Mouse (Mus musculus): Measurements from ENCODE around the gene Tspear.
A peak's percentile ranks its signal among the peaks of the same experiment; 100 is the strongest.
"Not testable (repeated sequence)": the region's sequence is repeated elsewhere in the genome, so short reads cannot be mapped to it uniquely, and the experiment has no call there.

Tspear gene

DNA sequence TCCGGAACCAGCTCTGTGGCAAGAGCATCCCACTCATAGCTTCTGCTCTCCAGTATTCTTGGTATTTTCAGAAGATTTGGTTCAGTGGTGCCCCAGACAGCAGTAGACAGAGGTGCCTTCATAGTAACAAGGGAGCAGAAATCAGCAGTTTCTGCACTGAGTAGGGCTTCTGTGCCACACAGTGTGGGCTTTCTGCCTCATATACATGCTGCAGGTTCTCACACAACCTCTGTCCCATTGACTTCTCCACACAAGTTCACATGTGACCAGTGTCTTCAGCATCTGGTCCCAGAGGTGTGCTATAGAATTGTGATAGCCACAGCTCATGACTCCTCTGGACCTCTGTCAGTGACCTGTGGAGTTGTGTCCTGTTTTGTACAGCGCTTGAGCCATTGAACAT lies 102.3 kb downstream of the Tspear start:
- no peak for DNase-seq (ENCODE audit: low spot score)

DNA sequence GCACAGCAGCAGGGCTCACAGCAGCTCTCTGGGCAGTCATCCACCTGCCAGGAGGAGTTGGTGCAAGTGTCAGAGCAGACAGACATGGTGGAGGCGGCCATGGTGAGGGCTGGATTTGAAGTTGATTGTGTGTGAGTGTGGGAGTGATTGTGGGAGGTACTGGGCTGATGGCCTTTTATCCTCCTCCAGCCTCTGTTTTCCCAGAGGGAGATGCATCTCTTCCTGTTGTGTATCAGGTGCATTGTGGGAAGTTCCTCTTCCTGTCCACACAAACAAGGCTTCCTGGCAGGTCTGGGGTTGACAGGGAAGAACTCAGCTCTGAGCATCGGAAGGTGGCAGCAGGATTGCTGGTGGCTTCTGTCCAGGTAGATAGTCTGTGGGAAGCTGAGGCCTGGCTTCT lies 108.6 kb downstream of the Tspear start, which contains the start of gene Gm9639:
Gene Gm9639 (minus strand): TSS at position 101 of the 400 bp plus-strand sequence.
- DNase-seq (ENCODE audit: low spot score) = no peak

GRCm38 (mm10) chr10:77797677-77798076 lies 111.3 kb downstream of the Tspear start:
- DNase-seq (ENCODE audit: low spot score) = no peak

GRCm38 (mm10) chr10:77798164-77798920 lies 112.0 kb downstream of the Tspear start:
- DNase-seq (ENCODE audit: low spot score) = not testable (repeated sequence)

GRCm38 (mm10) chr10:77798921-77799508 lies 112.6 kb downstream of the Tspear start, which contains the start of gene Gm19668:
Gene Gm19668, minus strand, starts transcription at chr10:77799133.
- DNase-seq (ENCODE audit: low spot score) = no peak

- DNase-seq (ENCODE audit: low spot score) = no peak
Observed at GRCm38 (mm10) chr10:77804095-77804494, 117.7 kb downstream of the Tspear start.

DNA sequence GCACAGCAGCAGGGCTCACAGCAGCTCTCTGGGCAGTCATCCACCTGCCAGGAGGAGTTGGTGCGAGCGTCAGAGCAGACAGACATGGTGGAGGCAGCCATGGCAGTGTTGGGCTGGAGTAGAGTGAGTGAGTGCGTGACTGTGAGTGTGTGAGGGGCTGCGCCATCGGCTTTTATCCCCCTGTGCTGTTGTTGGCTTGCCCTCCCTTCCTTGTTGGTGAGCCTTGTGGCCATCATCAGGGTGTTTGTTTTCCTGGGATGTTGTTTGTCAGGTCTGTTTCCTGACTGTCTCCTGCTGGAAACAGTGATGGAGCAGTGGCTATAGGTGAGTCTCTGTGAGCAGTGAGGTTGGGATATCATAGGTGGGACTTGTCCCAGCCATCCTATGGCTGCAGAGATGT lies 125.4 kb downstream of the Tspear start, which contains the start of gene Gm9507:
Gene Gm9507 (minus strand): TSS at position 101 of the 400 bp plus-strand sequence.
- DNase-seq (ENCODE audit: low spot score) = no peak

- no peak for DNase-seq (ENCODE audit: low spot score)
Observed at GRCm38 (mm10) chr10:77814382-77814781, 128.0 kb downstream of the Tspear start, which contains the start of gene Gm2696. Gene Gm2696, plus strand, starts transcription at chr10:77814682.

DNA sequence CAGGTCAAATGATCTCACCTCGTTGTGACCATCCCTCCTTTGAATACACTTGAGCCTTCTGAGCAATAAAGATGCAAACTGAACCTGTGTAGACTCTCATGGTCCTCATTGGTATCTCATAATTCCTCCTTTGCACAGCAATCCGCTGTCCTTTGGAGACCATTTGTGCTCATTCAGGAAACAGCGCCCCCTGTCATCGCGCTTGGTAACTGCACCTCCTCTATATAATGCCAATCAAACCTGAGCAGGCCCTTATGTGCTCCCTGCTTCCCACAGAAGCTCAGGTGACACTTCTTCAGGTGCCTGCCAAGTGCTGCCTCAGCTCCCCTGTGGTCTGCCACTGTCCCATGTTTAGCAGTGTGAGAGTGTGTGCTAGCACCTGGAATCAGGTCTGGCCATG lies 129.1 kb downstream of the Tspear start:
- DNase-seq (ENCODE audit: low spot score) = peak; percentile 2

GRCm38 (mm10) chr10:77818523-77818922 lies 132.2 kb downstream of the Tspear start:
- DNase-seq (ENCODE audit: low spot score) = no peak

- DNase-seq (ENCODE audit: low spot score) = no peak
Observed at GRCm38 (mm10) chr10:77819203-77819602, 132.8 kb downstream of the Tspear start.

DNA sequence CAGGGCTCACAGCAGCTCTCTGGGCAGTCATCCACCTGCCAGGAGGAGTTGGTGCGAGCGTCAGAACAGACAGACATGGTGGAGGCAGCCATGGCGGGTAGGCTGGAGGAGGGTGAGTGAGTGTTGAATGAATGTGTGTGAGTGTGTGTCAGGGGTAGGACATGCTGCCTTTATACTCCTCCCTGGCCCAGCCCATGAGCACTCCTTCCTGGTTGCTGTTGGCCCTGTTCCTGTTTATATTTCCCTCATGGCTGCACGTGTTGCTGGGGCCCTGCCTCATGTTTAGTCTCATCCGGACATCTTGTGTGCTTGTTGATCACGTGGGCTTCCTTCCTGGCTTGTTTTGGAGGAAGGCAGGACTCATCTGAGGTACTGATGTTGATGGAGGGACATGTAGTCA lies 140.6 kb downstream of the Tspear start, which contains the start of gene Krtap10-4:
Gene Krtap10-4 (minus strand): TSS at position 145 of the 400 bp plus-strand sequence.
- DNase-seq (ENCODE audit: low spot score) = no peak

DNA sequence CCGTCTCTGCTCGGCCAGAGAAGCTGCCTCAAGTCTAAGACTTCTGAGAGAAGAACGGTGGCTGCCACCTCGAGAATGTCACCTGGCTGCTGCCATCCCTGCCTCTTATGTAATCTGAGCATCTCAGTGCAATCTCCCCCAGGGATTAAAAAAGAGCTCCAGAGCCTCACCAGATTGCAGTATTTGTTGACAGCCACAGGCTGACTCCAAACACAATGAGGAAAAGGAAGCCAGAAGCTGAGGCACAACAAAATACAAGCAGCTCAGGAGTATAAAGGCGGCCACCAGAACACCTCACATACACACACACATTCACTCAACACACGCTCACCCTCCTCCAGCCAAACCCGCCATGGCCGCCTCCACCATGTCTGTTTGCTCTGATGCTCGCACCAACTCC lies 149.3 kb downstream of the Tspear start, which contains the start of gene Krtap10-10:
Gene Krtap10-10 (plus strand): TSS at position 301 of the 400 bp plus-strand sequence.
- no peak for DNase-seq (ENCODE audit: low spot score)

GRCm38 (mm10) chr10:77839006-77839405 lies 152.6 kb downstream of the Tspear start:
- no peak for DNase-seq (ENCODE audit: low spot score)

DNA sequence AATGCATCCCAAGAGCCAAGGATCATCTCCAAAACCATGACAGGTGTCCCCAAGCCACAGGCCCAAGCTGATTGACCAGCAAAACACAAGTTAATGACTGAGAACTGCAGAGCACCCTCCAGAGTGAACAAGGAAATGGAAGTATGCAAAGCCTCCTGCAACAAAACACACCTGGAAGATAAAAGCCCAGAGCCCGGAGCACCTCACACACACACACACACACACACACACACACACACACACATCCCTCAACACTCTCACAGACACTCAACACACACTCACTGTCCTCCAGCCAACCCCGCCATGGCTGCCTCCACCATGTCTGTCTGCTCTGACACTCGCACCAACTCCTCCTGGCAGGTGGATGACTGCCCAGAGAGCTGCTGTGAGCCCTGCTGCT lies 160.1 kb downstream of the Tspear start, which contains the start of gene Gm36176:
Gene Gm36176 (plus strand): TSS at position 301 of the 400 bp plus-strand sequence.
- DNase-seq (ENCODE audit: low spot score) = no peak

GRCm38 (mm10) chr10:77846961-77847360 lies 160.6 kb downstream of the Tspear start:
- no peak for DNase-seq (ENCODE audit: low spot score)

- no peak for DNase-seq (ENCODE audit: low spot score)
Observed at GRCm38 (mm10) chr10:77847538-77847937, 161.2 kb downstream of the Tspear start.

GRCm38 (mm10) chr10:77852559-77852958 lies 166.2 kb downstream of the Tspear start, which contains the start of gene Gm10318:
Gene Gm10318, plus strand, starts transcription at chr10:77852859.
- DNase-seq (ENCODE audit: low spot score) = no peak

DNA sequence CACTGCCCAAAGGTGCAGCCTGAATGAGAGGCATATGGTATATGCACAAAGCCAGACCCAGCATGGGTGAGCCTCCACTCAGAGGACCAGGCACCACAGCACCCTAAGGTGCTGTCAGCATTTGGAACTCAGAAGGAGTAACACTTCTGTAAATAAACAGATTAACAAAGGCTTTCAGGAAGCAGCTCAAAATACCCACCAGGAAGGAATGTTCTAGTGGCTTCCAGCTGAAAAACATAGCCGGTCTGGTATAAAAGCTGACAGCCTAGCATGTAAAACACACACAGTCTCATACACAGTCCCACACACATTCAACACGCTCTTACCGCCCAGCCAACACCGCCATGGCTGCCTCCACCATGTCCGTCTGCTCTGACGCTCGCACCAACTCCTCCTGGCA lies 175.3 kb downstream of the Tspear start, which contains the start of gene Gm3285:
Gene Gm3285 (plus strand): TSS at position 301 of the 400 bp plus-strand sequence.
- no peak for DNase-seq (ENCODE audit: low spot score)

DNA sequence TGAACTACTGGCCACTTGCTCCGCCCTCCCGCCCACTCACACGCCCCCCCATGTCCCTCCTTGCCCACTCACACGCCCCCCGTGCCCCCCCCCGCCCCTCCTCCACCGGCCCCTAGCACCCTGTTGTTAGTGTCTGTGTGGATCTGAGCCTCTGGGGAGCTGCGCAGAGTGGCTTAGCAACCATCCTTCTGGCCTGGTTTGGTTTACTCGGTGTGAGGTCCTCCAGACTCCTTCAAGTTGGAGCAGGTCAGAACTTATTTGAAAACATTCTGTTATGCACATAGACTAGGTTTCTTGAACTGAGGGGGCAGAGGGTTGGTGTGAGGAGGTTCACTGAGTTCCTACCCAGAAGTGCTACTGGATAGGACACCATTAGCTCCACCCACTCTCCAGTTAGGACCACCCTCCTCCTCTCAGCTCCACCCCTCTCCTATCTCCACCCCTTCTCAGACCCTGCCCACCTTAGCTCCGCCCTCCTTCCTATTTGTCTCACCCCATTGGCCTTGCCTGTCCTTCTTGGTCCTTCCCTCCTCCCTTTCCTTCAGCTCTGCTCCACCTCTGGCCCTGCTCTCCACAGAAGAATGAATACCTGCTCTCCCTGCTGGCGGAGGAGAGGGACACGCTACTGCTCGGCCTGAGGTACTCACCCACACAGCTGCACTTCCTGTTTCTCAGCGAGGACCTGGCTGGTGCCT lies 177.8 kb downstream of the Tspear start:
- peak; percentile 34 for DNase-seq (ENCODE audit: low spot score)

DNA sequence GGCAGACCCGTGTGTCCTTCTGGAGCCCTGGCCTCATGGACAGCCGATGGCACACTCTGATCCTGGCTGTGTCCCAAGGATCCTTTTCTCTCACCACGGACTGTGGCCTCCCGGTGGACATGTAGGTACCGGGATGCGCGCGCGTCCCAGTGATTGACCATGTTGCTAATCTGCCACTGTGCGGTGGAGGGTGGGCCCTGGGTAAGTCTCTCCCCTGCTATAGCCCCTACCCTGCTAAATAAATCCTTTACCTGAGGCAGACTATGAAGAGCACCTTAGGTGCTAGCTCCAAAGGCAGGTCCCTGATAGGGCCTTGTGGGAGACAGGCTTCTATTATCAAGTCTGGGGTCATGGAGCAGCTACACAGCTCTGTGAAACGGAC lies 178.4 kb downstream of the Tspear start:
- no peak for DNase-seq (ENCODE audit: low spot score)

DNA sequence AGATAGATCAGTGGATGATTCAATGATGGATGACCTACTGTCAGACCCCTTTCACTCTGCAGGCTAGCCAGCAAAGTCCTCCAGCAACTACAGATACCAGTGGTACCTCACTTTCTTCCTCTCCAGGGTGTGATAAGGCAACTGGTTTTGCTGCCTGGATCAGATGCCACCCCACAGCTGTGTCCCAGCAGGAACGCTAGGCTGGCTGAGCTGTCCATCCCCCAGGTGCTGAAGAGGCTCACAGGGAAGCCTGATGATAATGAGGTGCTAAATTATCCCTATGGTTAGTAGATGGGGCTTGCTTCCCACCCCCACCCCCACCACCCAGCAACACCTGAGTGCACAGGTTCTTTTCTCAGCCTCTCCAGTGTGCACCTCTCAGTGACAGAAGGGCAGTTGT lies 181.2 kb downstream of the Tspear start:
- no peak for DNase-seq (ENCODE audit: low spot score)
